Mouse (Mus musculus) neural tube, embryonic 11.5 days (tissue): Measurements from ENCODE around the gene Ctnnbip1. TPM values are rescaled to one million over a fixed set of nuclear protein-coding genes. Genes with fewer than 3 reads are reported as not detected.

Source experiments
- ATAC-seq: fragments of 200-750 bp; cut with Nextera tagmentation; 2 replicates; pipeline ENCODE4 v1.8.0; 2017; ENCODE audit warnings: moderate number of reproducible peaks, mild to moderate bottlenecking, moderate TSS enrichment, moderate library complexity; ENCODE audit not compliant: insufficient read depth, low FRiP score, low TSS enrichment
- DNase-seq: peaks from one replicate; pipeline ENCODE4 v3.0.0-alpha.2; 2015; ENCODE audit warnings: low spot score
- H3K27ac ChIP-seq: fragments of 300-500 bp; sonication (generic); 2 replicates; pipeline ENCODE4 v1.5.1; 2014; ENCODE audit warnings: low read depth, mild to moderate bottlenecking, low read length
- H3K27me3 ChIP-seq: fragments of 300-500 bp; sonication (generic); 2 replicates; pipeline ENCODE4 v1.6.1; 2014; ENCODE audit warnings: mild to moderate bottlenecking, low read length, mixed read lengths; ENCODE audit not compliant: control insufficient read depth, insufficient read depth
- H3K36me3 ChIP-seq: fragments of 300-500 bp; sonication (generic); 2 replicates; pipeline ENCODE4 v1.6.1; 2014; ENCODE audit warnings: mild to moderate bottlenecking, low read length, moderate library complexity, mixed read lengths; ENCODE audit not compliant: control insufficient read depth, insufficient read depth
- H3K4me1 ChIP-seq: fragments of 300-500 bp; sonication (generic); 2 replicates; pipeline ENCODE4 v1.6.1; 2014; ENCODE audit warnings: low read length, mixed read lengths; ENCODE audit not compliant: control insufficient read depth, insufficient read depth
- H3K4me2 ChIP-seq: fragments of 300-500 bp; sonication (generic); 2 replicates; pipeline ENCODE4 v1.6.1; 2014; ENCODE audit warnings: low read depth, mild to moderate bottlenecking, moderate library complexity
- H3K4me3 ChIP-seq: fragments of 300-500 bp; sonication (generic); 2 replicates; pipeline ENCODE4 v1.5.1; 2014; ENCODE audit warnings: low read depth, low read length
- H3K9ac ChIP-seq: fragments of 300-500 bp; sonication (generic); 2 replicates; pipeline ENCODE4 v1.6.1; 2014; ENCODE audit warnings: mild to moderate bottlenecking, low read length
- H3K9me3 ChIP-seq: fragments of 300-500 bp; sonication (generic); 2 replicates; pipeline ENCODE4 v1.6.1; 2016; ENCODE audit warnings: low read length; ENCODE audit not compliant: control insufficient read depth
- WGBS: fragments of 180-500 bp; shearing (Covaris S2); extraction: QIAGEN DNeasy Blood & Tissue Kit; methylation state at CpG from one replicate; pipeline ENCODE4 v1.1.7; 2014; 5-methylcytosine and 5-hydroxymethylcytosine counted together
- polyA plus RNA-seq: library from polyadenylated mRNA; unstranded; fragments of >200 nt; fragmentation: Nextera tagmentation; extraction: Ambion mirVana; gene quantifications from 2 replicates; pipeline ENCODE4 v1.2.1, GENCODE M21; 2014

Ctnnbip1 gene
- polyA plus RNA-seq, 1 experiment from 2014 or later, result 67.7 TPM

DNA sequence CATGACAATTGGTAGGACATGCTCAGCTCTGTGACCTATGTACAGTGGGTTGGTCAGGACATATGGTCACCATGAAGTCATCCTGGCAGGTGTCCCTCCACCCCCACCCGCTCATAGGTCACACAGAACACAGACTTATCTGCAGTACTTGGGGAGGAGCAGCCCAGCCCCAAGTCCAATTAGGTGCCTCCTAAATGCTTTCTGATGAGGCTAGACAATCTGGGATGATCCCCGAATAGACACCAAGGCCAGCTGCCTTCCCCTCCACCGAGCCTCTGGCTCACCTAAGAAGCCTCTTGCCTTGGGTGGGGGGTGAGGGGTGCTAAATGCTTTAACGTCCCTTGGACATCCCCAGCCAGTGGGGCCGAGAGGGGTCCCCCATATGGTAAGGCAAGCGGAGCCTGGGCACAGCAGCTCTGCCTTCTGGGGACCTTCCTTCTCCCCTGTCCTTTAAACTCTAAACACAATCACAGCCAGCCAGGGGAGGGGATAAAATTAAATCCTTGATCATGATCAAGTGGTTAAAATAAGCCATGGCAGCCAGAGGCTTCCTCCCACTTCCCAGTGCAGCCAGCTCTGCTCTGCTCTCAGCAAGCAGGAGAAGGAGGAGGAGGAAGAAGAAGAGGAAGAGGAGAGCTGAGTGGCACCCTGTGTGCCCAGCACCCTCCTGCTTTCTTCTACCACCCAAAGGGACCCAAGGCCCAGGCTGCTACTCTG is 51.9 kb downstream of the Ctnnbip1 start:
- DNase-seq (no peak), ATAC-seq (no peak)
- no peaks in the 10 kb centered on the region for H3K27me3 ChIP-seq

DNA sequence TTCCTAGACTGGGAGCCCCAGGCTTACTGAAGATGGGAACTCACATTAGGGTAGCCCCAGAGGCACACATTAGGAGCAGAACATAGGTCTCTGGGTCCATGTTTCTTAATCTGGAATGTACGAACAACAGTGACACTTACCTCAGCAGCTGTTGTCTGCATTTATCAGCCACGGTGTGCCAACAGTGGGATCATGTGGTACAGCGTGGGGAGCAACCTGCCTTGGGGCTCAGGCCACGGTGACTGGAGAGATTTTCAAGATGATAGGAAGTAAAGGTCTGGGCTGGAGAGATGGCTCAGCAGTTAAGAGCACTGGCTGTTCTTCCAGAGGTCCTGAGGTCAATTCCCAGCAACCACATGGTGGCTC is 52.4 kb downstream of the Ctnnbip1 start:
- Histone ChIP-seq H3K4me3 (no peak overlapping the region), H3K27ac (no peak overlapping the region), H3K36me3 (no peaks in the 10 kb centered on the region), H3K27me3 (no peaks in the 10 kb centered on the region), H3K4me2 (no peak overlapping the region), H3K9me3 (no peaks in the 10 kb centered on the region), H3K4me1 (no peaks in the 10 kb centered on the region), H3K9ac (no peak overlapping the region)
- WGBS, result 88% methylated on average over 4 of the region's 4 CpGs
- DNase-seq (no peak), ATAC-seq (no peak)

More for the DNA sequence above, 51.9 kb downstream of the Ctnnbip1 start:
- no peak overlapping the region for H3K27ac ChIP-seq
- no peaks in the 10 kb centered on the region for H3K36me3 ChIP-seq
- 83% methylated on average over 6 of the region's 6 CpGs for WGBS
- no peaks in the 10 kb centered on the region for H3K9me3 ChIP-seq
- no peak overlapping the region for H3K4me3 ChIP-seq
- H3K9ac ChIP-seq, result no peak overlapping the region
- H3K4me1 ChIP-seq, result peaks cover 2% of the 10 kb centered on the region
- no peak overlapping the region for H3K4me2 ChIP-seq

DNA sequence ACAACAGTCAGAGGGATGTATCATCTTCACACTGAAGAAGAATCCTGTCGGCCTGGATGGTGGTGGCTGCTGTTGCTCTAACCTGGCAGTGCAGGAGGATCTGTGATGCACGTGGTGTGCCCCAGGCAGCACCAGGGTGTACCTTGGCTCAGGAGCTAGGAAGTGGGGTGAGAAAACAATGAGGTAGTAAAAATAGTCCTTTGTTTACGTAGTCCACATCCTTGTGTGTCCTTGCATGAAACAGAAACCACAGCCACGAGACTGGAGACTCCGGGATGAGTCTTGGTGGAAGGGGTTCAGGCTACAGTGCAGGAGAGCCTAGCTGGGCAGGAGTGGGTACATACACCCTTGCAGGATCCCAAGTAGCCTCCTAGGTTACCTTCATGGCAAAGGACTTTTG is 53.2 kb downstream of the Ctnnbip1 start:
- Histone ChIP-seq H3K9ac (no peak overlapping the region), H3K27ac (no peak overlapping the region), H3K4me3 (no peak overlapping the region), H3K36me3 (no peaks in the 10 kb centered on the region), H3K4me2 (no peak overlapping the region), H3K27me3 (no peaks in the 10 kb centered on the region), H3K9me3 (no peaks in the 10 kb centered on the region), H3K4me1 (no peaks in the 10 kb centered on the region)
- DNase-seq (no peak), ATAC-seq (no peak)
- 77% methylated on average over 5 of the region's 5 CpGs for WGBS

DNA sequence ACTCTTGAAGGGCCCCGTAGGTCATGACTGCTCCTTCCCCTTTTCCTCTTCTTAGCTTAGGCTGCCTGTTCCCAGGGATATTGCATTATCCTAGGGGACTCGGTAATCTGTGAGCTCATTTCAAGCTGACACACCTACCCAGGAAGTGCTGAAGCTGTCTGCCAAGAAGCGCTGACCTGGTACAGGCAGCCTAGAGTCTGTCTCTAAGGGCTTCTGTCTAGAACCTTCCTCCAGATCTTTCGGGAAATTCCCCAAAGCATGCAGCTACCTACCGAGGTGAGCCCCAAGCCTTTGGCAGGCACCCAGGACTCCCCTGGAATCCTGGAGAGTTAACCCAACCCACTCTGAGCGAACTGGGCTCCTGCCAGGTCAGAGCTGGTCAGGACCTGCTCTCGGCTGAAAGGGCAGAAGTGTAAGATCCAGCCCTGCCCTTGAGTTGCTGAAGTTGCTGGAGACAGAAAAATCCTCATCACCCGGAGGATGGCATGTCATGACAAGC is 53.7 kb downstream of the Ctnnbip1 start:
- H3K36me3 ChIP-seq, result no peaks in the 10 kb centered on the region
- no peaks in the 10 kb centered on the region for H3K4me1 ChIP-seq
- no peaks in the 10 kb centered on the region for H3K27me3 ChIP-seq
- no peak overlapping the region for H3K4me2 ChIP-seq
- no peak overlapping the region for H3K9ac ChIP-seq
- no peak for DNase-seq
- 72% methylated on average over 8 of the region's 8 CpGs for WGBS
- ATAC-seq, result no peak
- no peaks in the 10 kb centered on the region for H3K9me3 ChIP-seq
- H3K4me3 ChIP-seq, result no peak overlapping the region
- H3K27ac ChIP-seq, result no peak overlapping the region

DNA sequence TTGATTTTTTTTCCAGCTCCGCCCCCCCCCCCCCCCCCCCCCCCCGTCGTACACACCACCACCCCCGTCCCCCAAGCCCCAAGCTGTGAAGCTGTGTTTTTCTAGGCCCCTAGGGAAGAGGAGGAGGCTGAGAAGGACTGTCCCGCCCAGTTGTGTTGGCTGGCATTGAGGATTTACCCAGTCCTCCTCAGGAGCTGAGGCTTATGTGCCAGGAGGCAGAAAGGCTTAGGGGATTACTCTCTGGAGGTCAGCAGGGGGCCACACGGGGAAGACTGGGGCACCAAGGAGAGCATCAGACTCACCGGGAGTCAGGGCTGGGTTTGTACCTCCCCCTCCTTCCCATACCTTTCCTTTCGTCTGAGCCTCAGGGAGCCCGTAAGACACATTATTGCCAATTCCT is 54.4 kb downstream of the Ctnnbip1 start:
- ATAC-seq, result no peak
- WGBS, result 42% methylated on average over 5 of the region's 9 CpGs
- H3K27me3 ChIP-seq, result no peaks in the 10 kb centered on the region
- no peak overlapping the region for H3K4me3 ChIP-seq
- DNase-seq, result no peak
- H3K4me1 ChIP-seq, result no peaks in the 10 kb centered on the region; the same call in 1 of the 2 replicates
- H3K36me3 ChIP-seq, result no peaks in the 10 kb centered on the region
- H3K9me3 ChIP-seq, result no peaks in the 10 kb centered on the region
- H3K27ac ChIP-seq, result no peak overlapping the region
- H3K4me2 ChIP-seq, result no peak overlapping the region
- H3K9ac ChIP-seq, result no peak overlapping the region

DNA sequence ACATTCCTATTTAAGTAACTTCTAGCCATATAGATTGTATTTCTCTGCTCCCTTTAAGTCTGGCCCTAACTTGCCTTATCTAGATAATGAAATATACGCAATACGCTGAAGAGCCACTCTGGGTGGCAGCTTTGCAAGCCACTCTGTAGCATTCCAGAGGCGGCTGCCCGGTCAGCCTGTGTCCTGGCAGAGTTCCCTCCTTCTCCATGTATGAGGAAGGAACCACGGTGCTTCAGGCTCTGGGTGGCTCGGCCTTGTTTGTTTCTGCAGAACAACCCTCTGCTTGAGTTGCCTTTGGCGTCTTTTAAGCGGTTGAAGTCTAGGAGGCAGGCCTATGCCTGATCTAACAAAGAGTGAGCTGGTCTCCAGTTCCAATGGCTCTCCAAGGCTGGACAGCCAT is 54.8 kb downstream of the Ctnnbip1 start:
- ATAC-seq, result no peak
- 71% methylated on average over 8 of the region's 8 CpGs for WGBS
- no peak overlapping the region for H3K4me2 ChIP-seq

DNA sequence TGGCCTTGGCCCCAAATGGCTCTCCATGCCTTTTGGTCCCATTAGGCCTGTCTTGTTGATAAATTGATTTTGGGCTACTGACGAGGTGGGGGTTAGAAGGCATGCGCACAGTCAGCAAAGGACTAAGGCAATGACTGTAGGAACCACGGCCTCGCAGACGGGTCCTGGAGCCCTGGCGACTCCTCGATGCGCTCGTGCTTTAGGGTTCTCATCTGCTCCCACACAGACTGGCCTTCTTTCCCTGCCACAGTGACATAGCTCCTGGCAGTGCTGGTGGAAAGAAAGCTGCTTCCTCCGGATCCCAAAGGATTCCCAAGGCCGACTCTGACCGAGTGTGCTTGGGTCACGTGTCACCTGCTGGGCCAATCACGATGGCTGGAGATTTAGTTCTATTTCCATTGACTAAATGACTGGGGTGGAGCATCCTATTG is 56.4 kb downstream of the Ctnnbip1 start:
- H3K9me3 ChIP-seq, result no peaks in the 10 kb centered on the region
- no peak overlapping the region for H3K4me2 ChIP-seq
- ATAC-seq (no peak), DNase-seq (peak; percentile 26)
- H3K4me3 ChIP-seq, result no peak overlapping the region
- H3K4me1 ChIP-seq, result no peaks in the 10 kb centered on the region; the same call in 1 of the 2 replicates
- 64% methylated on average over 14 of the region's 14 CpGs for WGBS
- H3K27me3 ChIP-seq, result no peaks in the 10 kb centered on the region
- no peak overlapping the region for H3K27ac ChIP-seq
- no peaks in the 10 kb centered on the region for H3K36me3 ChIP-seq
- H3K9ac ChIP-seq, result no peak overlapping the region

More for the DNA sequence above, 54.8 kb downstream of the Ctnnbip1 start:
- no peak for DNase-seq
- Histone ChIP-seq H3K9ac (no peak overlapping the region), H3K4me1 (no peaks in the 10 kb centered on the region; the same call in 1 of the 2 replicates), H3K36me3 (no peaks in the 10 kb centered on the region), H3K27ac (no peak overlapping the region), H3K27me3 (no peaks in the 10 kb centered on the region), H3K9me3 (no peaks in the 10 kb centered on the region), H3K4me3 (no peak overlapping the region)

DNA sequence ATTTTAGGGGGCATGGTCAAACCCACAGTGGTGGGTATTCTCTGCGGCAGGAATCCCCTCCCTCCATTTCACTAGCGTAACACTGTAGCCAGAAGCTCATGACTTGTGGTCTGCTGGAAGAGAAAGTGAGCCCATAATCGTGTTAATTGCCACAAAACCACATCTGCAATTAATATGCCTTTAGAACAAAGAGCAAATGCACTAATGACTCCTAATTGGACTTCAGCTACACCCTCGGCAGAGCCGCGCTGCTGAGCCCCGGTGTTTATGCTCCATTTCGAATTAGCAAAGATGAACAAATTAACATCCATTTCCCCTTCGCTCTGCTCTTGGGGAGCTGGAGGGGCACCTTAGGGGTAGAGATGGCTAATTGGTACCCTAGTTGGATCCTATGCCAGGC is 58.0 kb downstream of the Ctnnbip1 start:
- ATAC-seq (no peak), DNase-seq (no peak)
- no peaks in the 10 kb centered on the region; the same call in 1 of the 2 replicates for H3K4me1 ChIP-seq
- 83% methylated on average over 9 of the region's 9 CpGs for WGBS
- H3K27me3 ChIP-seq, result no peaks in the 10 kb centered on the region
- no peak overlapping the region for H3K27ac ChIP-seq
- no peak overlapping the region for H3K4me2 ChIP-seq
- H3K9ac ChIP-seq, result no peak overlapping the region
- H3K4me3 ChIP-seq, result no peak overlapping the region
- no peaks in the 10 kb centered on the region for H3K36me3 ChIP-seq
- H3K9me3 ChIP-seq, result no peaks in the 10 kb centered on the region

DNA sequence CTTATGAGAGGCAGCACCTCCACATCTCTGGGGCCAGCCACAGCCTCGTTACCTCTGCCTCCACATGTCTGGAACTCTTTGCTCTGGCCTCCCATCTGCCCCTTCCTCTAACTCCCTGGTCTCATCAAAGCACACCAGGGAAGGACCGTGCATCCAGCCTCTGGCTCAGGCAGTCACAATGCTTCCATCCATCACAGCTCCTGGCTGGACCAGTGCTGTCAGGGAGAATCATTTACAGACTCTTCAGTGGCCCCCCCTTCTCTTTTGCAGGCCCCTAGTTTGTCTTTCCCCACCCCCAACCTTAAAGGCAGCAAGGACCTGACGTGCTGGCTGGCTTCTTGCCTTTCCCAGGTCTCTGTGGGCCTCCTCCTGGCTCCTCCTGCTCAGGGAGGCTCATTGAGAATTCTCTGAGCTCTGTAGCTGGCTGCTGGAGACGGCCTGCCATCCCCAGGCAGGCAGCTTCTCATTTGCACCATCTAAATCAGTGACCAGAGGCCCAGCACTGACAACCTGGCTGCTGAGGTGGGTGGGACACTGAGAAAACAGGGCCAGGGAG is 59.0 kb downstream of the Ctnnbip1 start:
- H3K4me2 ChIP-seq, result no peak overlapping the region
- H3K27ac ChIP-seq, result no peak overlapping the region; the same call in 1 of the 2 replicates
- H3K4me1 ChIP-seq, result no peaks in the 10 kb centered on the region; the same call in 1 of the 2 replicates
- H3K27me3 ChIP-seq, result no peaks in the 10 kb centered on the region
- H3K9me3 ChIP-seq, result no peaks in the 10 kb centered on the region
- peak; percentile 15 for DNase-seq
- H3K9ac ChIP-seq, result no peak overlapping the region
- H3K4me3 ChIP-seq, result no peak overlapping the region
- H3K36me3 ChIP-seq, result no peaks in the 10 kb centered on the region
- WGBS, result 6% methylated on average over 4 of the region's 4 CpGs
- no peak for ATAC-seq
